In genomic region chr7:30291215-30292131, GRCm38 (mm10) we compare ENCODE assay signal across 8 mouse cellular contexts. TPM values are rescaled to one million over a fixed set of nuclear protein-coding genes. Genes with fewer than 3 reads are reported as not detected.
A peak's percentile ranks its signal among the peaks of the same experiment; 100 is the strongest.
DNase-seq lines count a peak whose midpoint lies in the region; ATAC-seq and TF ChIP-seq lines count a peak whose summit lies in the region.

Gene Clip3, plus strand, starts transcription at chr7:30291728.

- peak within 1 kb of the TSS; percentile 60 for H3K4me2 ChIP-seq in forebrain, embryonic 11.5 days (ENCODE audit: low read depth, low read length, severe bottlenecking)
- H3K4me2 ChIP-seq in heart, embryonic 14.5 days (ENCODE audit: low read length) = peak within 1 kb of the TSS; percentile 56
- H3K4me2 ChIP-seq in liver, embryonic 16.5 days (ENCODE audit: low read depth, low read length) = no peak within 1 kb of the TSS

- H3K9me3 ChIP-seq in E14TG2a.4 (ENCODE audit: low read length) = no peaks in the 10 kb centered on the region
- no peaks in the 10 kb centered on the region for H3K9me3 ChIP-seq in forebrain, embryonic 11.5 days (ENCODE audit: control insufficient read depth, low read length)
- H3K9me3 ChIP-seq in heart, embryonic 14.5 days (ENCODE audit: control insufficient read depth, low read length) = no peaks in the 10 kb centered on the region
- H3K9me3 ChIP-seq in liver, embryonic 16.5 days (replicated peaks; ENCODE audit: control insufficient read depth, low read length) = no peaks in the 10 kb centered on the region

- 0 out of 2 replicates have a peak within 1 kb of the TSS, but pooled peaks have one; percentile 13 for H3K27ac ChIP-seq in forebrain, embryonic 11.5 days (ENCODE audit: low read depth, low read length)
- H3K27ac ChIP-seq in heart, embryonic 14.5 days (replicated peaks in 1 of 2; ENCODE audit: control insufficient read depth in 1 of 2, insufficient read depth in 1 of 2, low read depth in 2 of 2, low read length in 2 of 2) = peak within 1 kb of the TSS; percentile 15 to 28; a peak in 2 of 4 replicates
- peak within 1 kb of the TSS; percentile 99 for H3K27ac ChIP-seq in layer of hippocampus, adult 2 months
- no peak within 1 kb of the TSS for H3K27ac ChIP-seq in liver, embryonic 16.5 days (ENCODE audit: low read length)

- H3K4me1 ChIP-seq in E14TG2a.4 (replicated peaks; ENCODE audit: low read depth, low read length) = peaks cover 58% of the 10 kb centered on the region
- peaks cover 7% of the 10 kb centered on the region; the same call in 1 of the 2 replicates for H3K4me1 ChIP-seq in forebrain, embryonic 11.5 days (replicated peaks; ENCODE audit: control insufficient read depth, insufficient read depth, low read length)
- H3K4me1 ChIP-seq in heart, embryonic 14.5 days (ENCODE audit: control insufficient read depth in 2 of 2, insufficient read depth in 2 of 2, low read length in 2 of 2) = peaks cover 6 to 7% of the 10 kb centered on the region in 2 experiments; a peak in 3 of 4 replicates
- H3K4me1 ChIP-seq in liver, embryonic 16.5 days (ENCODE audit: control insufficient read depth, low read depth, low read length) = no peaks in the 10 kb centered on the region

- no peaks in the 10 kb centered on the region for H3K27me3 ChIP-seq in E14TG2a.4 (ENCODE audit: insufficient read depth, low read length)
- H3K27me3 ChIP-seq in forebrain, embryonic 11.5 days (ENCODE audit: control insufficient read depth, insufficient read depth, low read length) = no peaks in the 10 kb centered on the region
- H3K27me3 ChIP-seq in heart, embryonic 14.5 days (ENCODE audit: control insufficient read depth, insufficient read depth, low read length) = no peaks in the 10 kb centered on the region; the same call in 1 of the 2 replicates
- no peaks in the 10 kb centered on the region; the same call in 1 of the 2 replicates for H3K27me3 ChIP-seq in liver, embryonic 16.5 days (ENCODE audit: control insufficient read depth, insufficient read depth, low read depth, low read length)

- peak; percentile 95 for DNase-seq in brain, adult 2 months (ENCODE audit: low read depth, low spot score)
- peak; percentile 91 for DNase-seq in forebrain, embryonic 11.5 days (ENCODE audit: low spot score)
- DNase-seq in layer of hippocampus, adult 2 months (ENCODE audit: low spot score in 2 of 2) = peak; percentile 93 to 94
- DNase-seq in retina, postnatal 1 day = peak; percentile 92
- DNase-seq in yolk sac, embryonic 10.5 days (ENCODE audit: low spot score) = peak; percentile 54

- H3K36me3 ChIP-seq in E14TG2a.4 (ENCODE audit: insufficient read depth, low read length) = no peaks in the 10 kb centered on the region
- H3K36me3 ChIP-seq in forebrain, embryonic 11.5 days (ENCODE audit: control insufficient read depth, insufficient read depth, low read length) = peaks cover 8% of the 10 kb centered on the region; the same call in 1 of the 2 replicates
- no peaks in the 10 kb centered on the region for H3K36me3 ChIP-seq in heart, embryonic 14.5 days (ENCODE audit: control insufficient read depth, insufficient read depth, low read length)
- H3K36me3 ChIP-seq in liver, embryonic 16.5 days (ENCODE audit: control insufficient read depth, insufficient read depth) = no peaks in the 10 kb centered on the region

- H3K9ac ChIP-seq in forebrain, embryonic 11.5 days (ENCODE audit: low read length) = peak within 1 kb of the TSS; percentile 92
- peak within 1 kb of the TSS; percentile 69 for H3K9ac ChIP-seq in heart, embryonic 14.5 days (ENCODE audit: low read length)
- no peak within 1 kb of the TSS for H3K9ac ChIP-seq in liver, embryonic 16.5 days (ENCODE audit: low read depth, low read length)

- no peak for TF ChIP-seq CTCF in E14TG2a.4 (conservative IDR thresholded peaks at IDR 0.05; ENCODE audit: low read length)
- TF ChIP-seq CTCF in layer of hippocampus, adult 2 months (conservative IDR thresholded peaks at IDR 0.05) = peak; percentile 20; the same call in 1 of the 2 replicates

- peak within 1 kb of the TSS; percentile 83 for H3K4me3 ChIP-seq in E14TG2a.4 (replicated peaks; ENCODE audit: low read length)
- H3K4me3 ChIP-seq in forebrain, embryonic 11.5 days (ENCODE audit: low read depth, low read length) = peak within 1 kb of the TSS; percentile 76
- peak within 1 kb of the TSS; percentile 51 to 77 for H3K4me3 ChIP-seq in heart, embryonic 14.5 days (ENCODE audit: control insufficient read depth in 1 of 2, insufficient read depth in 1 of 2, low read depth in 1 of 2, low read length in 2 of 2)
- peak within 1 kb of the TSS; percentile 89 for H3K4me3 ChIP-seq in layer of hippocampus, adult 2 months
- H3K4me3 ChIP-seq in liver, embryonic 16.5 days (ENCODE audit: low read depth, low read length) = peak within 1 kb of the TSS; percentile 18; the same call in 1 of the 2 replicates

- 7% methylated on average over 35 of the region's 35 CpGs for WGBS in forebrain, embryonic 11.5 days
- 7% methylated on average over 35 of the region's 35 CpGs for WGBS in heart, embryonic 14.5 days
- WGBS in liver, embryonic 16.5 days (ENCODE audit: insufficient replicate concordance) = 10% methylated on average over 35 of the region's 35 CpGs

- ATAC-seq in forebrain, embryonic 11.5 days (replicated peaks; ENCODE audit: low FRiP score) = peak; percentile 83
- no peak for ATAC-seq in heart, embryonic 14.5 days (ENCODE audit: insufficient number of reproducible peaks, insufficient read depth, low FRiP score, low read depth)
- ATAC-seq in liver, embryonic 16.5 days (ENCODE audit: low read depth) = no peak

RNA-seq across cellular contexts. Expression of gene Clip3, which starts in this region (rescaled TPM):
- 98.8 and 110 TPM in 2 replicates for polyA plus RNA-seq in forebrain, embryonic 11.5 days (2014; fragmentation: Nextera tagmentation; extraction: Ambion mirVana)
- polyA plus RNA-seq in heart, embryonic 14.5 days (2014; fragmentation: Nextera tagmentation; extraction: Ambion mirVana) = 10.1 and 12.8 TPM in 2 replicates
- 100 to 1,000 TPM; 453 to 474 TPM for total RNA-seq in layer of hippocampus, adult 2 months (2021)
- 0.50 and 0.90 TPM in 2 replicates for polyA plus RNA-seq in liver, embryonic 16.5 days (2015; fragmentation: Nextera tagmentation; extraction: Ambion mirVana)

Comparison
In these comparisons a context has a peak if more than half of its experiments do, and no peak if none do; other contexts are left out.
1. H3K4me3 ChIP-seq: peak in every context shown above with its lines; median percentile 89 in layer of hippocampus, adult 2 months; 83 in E14TG2a.4; 76 in forebrain, embryonic 11.5 days; 64 in heart, embryonic 14.5 days; 18 in liver, embryonic 16.5 days.